Mouse (Mus musculus) liver, postnatal 0 days (tissue): Measurements from ENCODE around the gene Ltbp2.

Source experiments
- CTCF ChIP-seq: sonication (generic); IDR thresholded peaks from 2 replicates; pipeline ENCODE4 v1.5.1; 2016; ENCODE audit warnings: antibody characterized with exemption, low read depth
- EP300 ChIP-seq: IDR thresholded peaks from 2 replicates; pipeline ENCODE4 v1.6.1; 2016; ENCODE audit warnings: antibody characterized with exemption, low read depth, mild to moderate bottlenecking

GRCm38 (mm10) chr12:84800419-84800818 is 75.9 kb downstream of the Ltbp2 start:
- TF ChIP-seq CTCF (no peak), EP300 (no peak)
